Mouse (Mus musculus): ENCODE data around the gene P3h1. TPM values are rescaled to one million over a fixed set of nuclear protein-coding genes. Genes with fewer than 3 reads are reported as not detected.

The P3h1 gene
- total and polyA plus RNA-seq, 3 experiments = 15.7 to 30.2 TPM; not detected in 1

DNA sequence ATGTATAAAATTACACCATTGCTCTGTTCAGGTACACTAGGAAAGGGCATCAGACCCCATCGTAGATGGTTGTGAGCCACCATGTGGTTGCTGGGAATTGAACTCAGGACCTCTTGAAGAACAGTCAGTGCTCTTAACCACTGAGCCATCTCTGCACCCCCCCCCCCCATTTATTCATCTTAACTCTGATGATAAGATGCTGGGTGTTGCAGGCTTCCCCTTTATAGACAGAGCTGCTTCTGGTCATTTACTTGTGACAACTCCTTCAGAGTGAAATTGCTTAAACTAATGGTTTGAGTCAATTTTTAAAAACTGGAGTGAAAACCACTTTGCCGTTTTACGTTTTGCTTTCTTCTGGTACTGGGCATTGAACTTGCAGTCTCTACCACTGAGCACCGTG, 40.0 kb upstream of the P3h1 start (continued):
- TF ChIP-seq NELFE (IDR thresholded peaks at IDR 0.05; ENCODE audit: low read depth, low read length) = no peak

DNA sequence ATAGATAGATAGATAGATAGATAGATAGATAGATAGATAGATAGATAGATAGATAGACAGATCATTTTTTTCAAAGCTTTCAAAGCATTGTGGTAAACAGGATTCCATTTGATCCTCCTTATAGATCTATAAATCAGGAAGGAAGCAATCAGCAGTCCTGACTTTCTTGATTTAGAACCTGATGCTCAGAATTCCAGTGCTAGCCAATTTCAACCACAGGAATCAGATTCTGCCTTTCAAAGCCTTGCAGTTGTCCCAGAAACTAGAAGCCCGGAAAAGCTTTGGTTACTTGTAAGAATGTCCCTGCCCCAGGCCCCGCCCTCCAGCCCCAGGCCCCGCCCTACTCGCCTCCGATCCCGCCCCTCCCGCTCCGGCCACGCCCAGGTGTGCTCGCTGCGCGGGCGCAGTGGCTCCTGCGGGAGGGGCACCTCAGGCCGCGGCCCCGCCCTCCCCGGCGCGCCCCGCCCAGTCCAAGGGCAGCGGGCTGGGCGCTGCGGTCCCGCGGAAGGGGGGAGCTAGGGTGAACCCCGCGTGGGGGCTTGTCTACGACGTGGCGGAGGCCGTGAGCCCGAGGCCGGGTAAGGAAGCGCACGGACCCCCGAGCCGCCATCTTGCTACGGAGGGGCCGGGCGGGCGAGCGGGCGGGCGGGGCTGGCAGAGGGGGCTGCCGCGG, 37.7 kb upstream of the P3h1 start, which contains the start of gene Svbp:
Gene Svbp, plus strand, starts transcription at position 398 of the 673 bp plus-strand sequence.
- H3K79me2 ChIP-seq (ENCODE audit: control insufficient read depth, insufficient read depth, low read length, poor library complexity) = peaks cover 5% of the 10 kb centered on the region; the same call in 1 of the 2 replicates
- DNase-seq (ENCODE audit: low read depth, low spot score) = peak; percentile 90
- H3K27ac ChIP-seq (ENCODE audit: control insufficient read depth, low read depth, low read length) = peak within 1 kb of the TSS; percentile 100
- H3K36me3 ChIP-seq (ENCODE audit: control insufficient read depth in 1 of 2, insufficient read depth in 2 of 2, low read length in 2 of 2) = peaks cover 0 to 44% of the 10 kb centered on the region in 2 experiments; a peak in 2 of 4 replicates
- TF ChIP-seq MXI1 (IDR thresholded peaks at IDR 0.05; ENCODE audit: low read depth, low read length) (no peak; the same call in 1 of the 2 replicates), HCFC1 (IDR thresholded peaks at IDR 0.05; ENCODE audit: low read depth, low read length) (0 out of 2 replicates have a peak, but pooled peaks have one; percentile 2), SIN3A (IDR thresholded peaks at IDR 0.05; ENCODE audit: low read length) (peak; percentile 44; the same call in 1 of the 2 replicates), RAD21 (IDR thresholded peaks at IDR 0.05; ENCODE audit: low read depth, low read length) (no peak), MAZ (IDR thresholded peaks at IDR 0.05; ENCODE audit: low read depth, low read length) (peak; percentile 88; the same call in 1 of the 2 replicates), NELFE (IDR thresholded peaks at IDR 0.05; ENCODE audit: low read depth, low read length) (peak; percentile 46; the same call in 1 of the 2 replicates), POLR2A (IDR thresholded peaks at IDR 0.05; ENCODE audit: control insufficient read depth in 1 of 2, insufficient read depth in 1 of 2, low read depth in 1 of 2, low read length in 2 of 2, poor library complexity in 1 of 2) (peak; percentile 50 to 54; a peak in 2 of 4 replicates), RCOR1 (IDR thresholded peaks at IDR 0.05; ENCODE audit: low read depth, low read length) (peak; percentile 90), NRF1 (IDR thresholded peaks at IDR 0.05; ENCODE audit: insufficient read depth, low read depth, low read length, poor library complexity, severe bottlenecking) (peak; percentile 87), SMC3 (IDR thresholded peaks at IDR 0.05; ENCODE audit: low read depth, low read length) (no peak), ZMIZ1 (IDR thresholded peaks at IDR 0.05; ENCODE audit: low read depth, low read length) (peak; percentile 68; the same call in 1 of the 2 replicates), GATA1 (IDR thresholded peaks at IDR 0.05; ENCODE audit: low read depth, low read length) (peak; percentile 55; the same call in 1 of the 2 replicates)
- H3K9ac ChIP-seq (ENCODE audit: control insufficient read depth, low read depth, low read length, poor library complexity, severe bottlenecking) = peak within 1 kb of the TSS; percentile 88
- H3K4me3 ChIP-seq (ENCODE audit: control insufficient read depth in 1 of 2, insufficient read depth in 1 of 2, low read depth in 2 of 2, low read length in 2 of 2) = peak within 1 kb of the TSS; percentile 84 to 88
- no peaks in the 10 kb centered on the region for H3K27me3 ChIP-seq (ENCODE audit: control insufficient read depth in 1 of 2, insufficient read depth in 2 of 2, low read length in 2 of 2)
- peaks cover 19 to 36% of the 10 kb centered on the region in 2 experiments for H3K4me1 ChIP-seq (ENCODE audit: control insufficient read depth in 1 of 2, insufficient read depth in 2 of 2, low read length in 2 of 2)
- no peaks in the 10 kb centered on the region for H3K9me3 ChIP-seq (replicated peaks; ENCODE audit: insufficient read depth, low read length)

DNA sequence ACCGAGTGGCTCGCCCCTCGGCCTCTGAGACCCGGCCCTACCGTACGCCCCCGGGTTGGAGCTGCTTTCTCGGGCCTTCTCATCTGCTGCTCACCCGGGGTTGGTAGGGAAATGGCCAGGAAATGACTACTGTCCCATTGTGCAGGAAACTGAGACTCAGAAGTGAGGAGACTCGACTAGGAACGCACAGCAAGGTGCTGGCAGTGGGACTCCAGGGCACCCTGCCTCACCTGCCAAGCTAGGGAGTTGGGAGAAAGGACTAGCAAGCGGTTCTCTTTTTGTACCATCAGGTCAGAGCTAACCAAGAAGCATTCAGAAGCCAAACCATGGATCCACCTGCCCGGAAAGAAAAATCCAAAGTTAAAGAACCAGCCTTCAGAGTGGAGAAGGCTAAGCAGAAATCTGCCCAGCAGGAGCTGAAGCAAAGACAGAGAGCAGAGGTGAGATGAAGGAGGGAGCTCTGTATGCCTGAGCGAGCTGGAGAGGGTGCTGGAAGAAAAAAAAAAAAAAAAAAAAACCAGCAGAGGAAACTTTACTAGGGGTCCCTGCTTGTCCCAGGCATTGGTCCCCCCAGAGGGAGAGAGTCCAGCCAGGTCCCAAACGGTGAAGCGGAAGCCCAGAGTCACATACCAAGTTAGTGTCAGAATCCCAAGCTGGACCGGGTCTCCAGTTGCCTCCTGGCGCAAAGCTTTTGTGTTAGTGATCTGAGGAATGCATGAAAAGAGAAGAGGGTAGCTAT, 37.0 kb upstream of the P3h1 start:
- Histone ChIP-seq H3K36me3 (ENCODE audit: control insufficient read depth in 1 of 2, insufficient read depth in 2 of 2, low read length in 2 of 2) (peaks cover 0 to 44% of the 10 kb centered on the region in 2 experiments; a peak in 2 of 4 replicates), H3K4me3 (ENCODE audit: control insufficient read depth in 1 of 2, insufficient read depth in 1 of 2, low read depth in 2 of 2, low read length in 2 of 2) (peak overlapping the region; percentile 84 to 88), H3K27ac (ENCODE audit: control insufficient read depth, low read depth, low read length) (no peak overlapping the region), H3K79me2 (ENCODE audit: control insufficient read depth, insufficient read depth, low read length, poor library complexity) (peaks cover 5% of the 10 kb centered on the region; the same call in 1 of the 2 replicates), H3K9me3 (replicated peaks; ENCODE audit: insufficient read depth, low read length) (no peaks in the 10 kb centered on the region), H3K9ac (ENCODE audit: control insufficient read depth, low read depth, low read length, poor library complexity, severe bottlenecking) (peak overlapping the region; percentile 88), H3K27me3 (ENCODE audit: control insufficient read depth in 1 of 2, insufficient read depth in 2 of 2, low read length in 2 of 2) (no peaks in the 10 kb centered on the region), H3K4me1 (ENCODE audit: control insufficient read depth in 1 of 2, insufficient read depth in 2 of 2, low read length in 2 of 2) (peaks cover 19 to 33% of the 10 kb centered on the region in 2 experiments)
- TF ChIP-seq TCF12 (IDR thresholded peaks at IDR 0.05; ENCODE audit: low read depth, low read length) (no peak), MXI1 (IDR thresholded peaks at IDR 0.05; ENCODE audit: low read depth, low read length) (no peak), CHD1 (IDR thresholded peaks at IDR 0.05; ENCODE audit: low read depth, low read length) (no peak), POLR2AphosphoS2 (IDR thresholded peaks at IDR 0.05; ENCODE audit: low read length) (no peak), ZNF384 (IDR thresholded peaks at IDR 0.05; ENCODE audit: low read depth, low read length) (peak; percentile 52; the same call in 1 of the 2 replicates), SIN3A (IDR thresholded peaks at IDR 0.05; ENCODE audit: low read length) (0 out of 2 replicates have a peak, but pooled peaks have one; percentile 14), ETS1 (IDR thresholded peaks at IDR 0.05; ENCODE audit: low read depth, low read length) (no peak), POLR2AphosphoS5 (IDR thresholded peaks at IDR 0.05; ENCODE audit: borderline replicate concordance, low read depth, low read length) (no peak), POLR2A (IDR thresholded peaks at IDR 0.05; ENCODE audit: control insufficient read depth in 1 of 2, insufficient read depth in 1 of 2, low read depth in 1 of 2, low read length in 2 of 2, poor library complexity in 1 of 2) (no peak), USF2 (IDR thresholded peaks at IDR 0.05; ENCODE audit: borderline replicate concordance in 1 of 2, insufficient read depth in 1 of 2, low read depth in 1 of 2, low read length in 2 of 2) (no peak)
- DNase-seq (ENCODE audit: low read depth, low spot score) = no peak
